Mouse (Mus musculus) embryonic facial prominence, embryonic 15.5 days (tissue): ENCODE measurements around the gene Olfr1338. TPM values are rescaled to one million over a fixed set of nuclear protein-coding genes. Genes with fewer than 3 reads are reported as not detected.

Experiments
- ATAC-seq: fragments of 200-750 bp; cut with Nextera tagmentation; 2 replicates; pipeline ENCODE4 v1.8.0; 2017; ENCODE audit warnings: low read depth, moderate TSS enrichment; ENCODE audit not compliant: insufficient number of reproducible peaks, low FRiP score, low TSS enrichment
- H3K27ac ChIP-seq: fragments of 300-500 bp; sonication (generic); replicated peaks from 2 replicates; pipeline ENCODE4 v1.5.1; 2015; ENCODE audit warnings: mild to moderate bottlenecking, inconsistent platforms
- H3K27me3 ChIP-seq: fragments of 300-500 bp; sonication (generic); 2 replicates; pipeline ENCODE4 v1.6.1; 2015; ENCODE audit warnings: inconsistent platforms
- H3K36me3 ChIP-seq: fragments of 300-500 bp; sonication (generic); 2 replicates; pipeline ENCODE4 v1.6.1; 2015; ENCODE audit warnings: mild to moderate bottlenecking, inconsistent platforms
- H3K4me1 ChIP-seq: fragments of 300-500 bp; sonication (generic); 2 replicates; pipeline ENCODE4 v1.6.1; 2015; ENCODE audit warnings: inconsistent platforms
- H3K4me2 ChIP-seq: fragments of 300-500 bp; sonication (generic); replicated peaks from 2 replicates; pipeline ENCODE4 v1.6.1; 2015; ENCODE audit warnings: mild to moderate bottlenecking, inconsistent platforms
- H3K4me3 ChIP-seq: fragments of 300-500 bp; sonication (generic); replicated peaks from 2 replicates; pipeline ENCODE4 v1.5.1; 2015; ENCODE audit warnings: mild to moderate bottlenecking, inconsistent platforms
- H3K9ac ChIP-seq: fragments of 300-500 bp; sonication (generic); 2 replicates; pipeline ENCODE4 v1.6.1; 2015; ENCODE audit warnings: inconsistent platforms
- H3K9me3 ChIP-seq: fragments of 300-500 bp; sonication (generic); replicated peaks from 2 replicates; pipeline ENCODE4 v1.6.1; 2016; ENCODE audit warnings: inconsistent platforms
- WGBS: fragments of 180-500 bp; shearing (Covaris S2); methylation state at CpG from one replicate; pipeline ENCODE4 v1.1.7; 2015; 5-methylcytosine and 5-hydroxymethylcytosine counted together
- polyA plus RNA-seq: library from polyadenylated mRNA; unstranded; fragments of >200 nt; fragmentation: Nextera tagmentation; extraction: Ambion mirVana; gene quantifications from 2 replicates; pipeline ENCODE4 v1.2.1, GENCODE M21; 2015

Olfr1338 gene
- polyA plus RNA-seq, 1 experiment from 2014 or later = 0.19 TPM

- Histone ChIP-seq H3K9ac (no peak within 1 kb of the TSS), H3K4me2 (no peak within 1 kb of the TSS), H3K27me3 (no peaks in the 10 kb centered on the region), H3K4me3 (no peak within 1 kb of the TSS), H3K4me1 (no peaks in the 10 kb centered on the region), H3K27ac (no peak within 1 kb of the TSS), H3K36me3 (no peaks in the 10 kb centered on the region), H3K9me3 (no peaks in the 10 kb centered on the region)
- 65% methylated on average over 3 of the region's 3 CpGs for WGBS
- no peak for ATAC-seq
Measured at GRCm38 (mm10) chr4:118703223-118703622, 55.3 kb downstream of the Olfr1338 start, which contains the start of gene Olfr1341. Gene Olfr1341, plus strand, starts transcription at chr4:118703523.

Other genes starting within 250 kb of the Olfr1338 start
- gene 2610528J11Rik, start 231.7 kb downstream of the Olfr1338 start, polyA plus RNA-seq = 15.3 and 18.6 TPM in 2 replicates
- 11.7 and 17.4 TPM in 2 replicates for gene Tmem125, start 214.7 kb downstream of the Olfr1338 start, polyA plus RNA-seq
- gene Cfap57, start 138.0 kb downstream of the Olfr1338 start, polyA plus RNA-seq = 2.3 and 3.3 TPM in 2 replicates
- 120 and 128 TPM in 2 replicates for gene Ebna1bp2, start 137.9 kb downstream of the Olfr1338 start, polyA plus RNA-seq
- gene Olfr62, start 99.8 kb downstream of the Olfr1338 start, polyA plus RNA-seq = 0.17 and 0.18 TPM in 2 replicates
- 0.13 and 0.15 TPM in 2 replicates for gene Olfr1342, start 66.0 kb downstream of the Olfr1338 start, polyA plus RNA-seq
- 0.07 and 0.17 TPM in 2 replicates for gene Olfr1341, start 55.2 kb downstream of the Olfr1338 start, polyA plus RNA-seq
- 0.44 and 0.50 TPM in 2 replicates for gene Olfr1340, start 38.6 kb downstream of the Olfr1338 start, polyA plus RNA-seq
- 0.08 and 0.22 TPM in 2 replicates for gene Olfr1339, start 26.6 kb downstream of the Olfr1338 start, polyA plus RNA-seq
- not detected in 2 replicates for gene Olfr1337, start 23.8 kb upstream of the Olfr1338 start, polyA plus RNA-seq
- not detected in 2 replicates for gene Olfr1335, start 51.2 kb upstream of the Olfr1338 start, polyA plus RNA-seq
- not detected in 2 replicates for gene Olfr1333, start 77.5 kb upstream of the Olfr1338 start, polyA plus RNA-seq
- gene Olfr1331, start 105.9 kb upstream of the Olfr1338 start, polyA plus RNA-seq = not detected in 2 replicates
- 0.36 TPM in 1 of 2 replicates, not detected in the other for gene Olfr1330, start 129.9 kb upstream of the Olfr1338 start, polyA plus RNA-seq
- gene Olfr1329, start 158.7 kb upstream of the Olfr1338 start, polyA plus RNA-seq = 0.18 TPM in 1 of 2 replicates, not detected in the other
- gene Olfr1328, start 179.9 kb upstream of the Olfr1338 start, polyA plus RNA-seq = 0.07 TPM in 1 of 2 replicates, not detected in the other
- 0.16 TPM in 1 of 2 replicates, not detected in the other for gene Lao1, start 202.8 kb upstream of the Olfr1338 start, polyA plus RNA-seq